Mouse (Mus musculus) fat pad, adult 2 months (tissue): ENCODE results near the gene Tub.

ENCODE experiments used
- DNase-seq: peaks from one replicate; pipeline ENCODE4 v3.0.0-alpha.2; 2011; ENCODE audit warnings: low read depth, low spot score; ENCODE audit errors: extremely low read depth

Tub gene

DNA sequence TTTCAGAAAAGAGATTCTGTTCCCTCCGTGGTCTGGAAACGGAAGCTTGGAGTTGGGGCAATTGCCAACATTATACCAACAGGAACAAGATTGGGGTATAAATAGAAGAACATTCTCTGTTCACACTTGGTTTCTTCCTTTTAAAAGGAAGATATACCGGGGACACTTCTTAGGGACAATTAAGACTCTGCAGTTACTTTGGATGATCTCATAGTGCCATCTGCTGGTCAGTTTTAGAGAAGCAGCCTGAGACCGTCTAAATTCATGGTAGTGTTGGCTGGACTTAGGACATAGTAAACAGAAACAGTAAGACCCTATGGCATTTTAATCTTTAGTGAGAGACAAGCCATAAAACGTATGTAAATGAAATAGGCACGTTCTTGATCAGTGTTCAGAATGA, 78.1 kb downstream of the Tub start:
- DNase-seq = no peak

DNA sequence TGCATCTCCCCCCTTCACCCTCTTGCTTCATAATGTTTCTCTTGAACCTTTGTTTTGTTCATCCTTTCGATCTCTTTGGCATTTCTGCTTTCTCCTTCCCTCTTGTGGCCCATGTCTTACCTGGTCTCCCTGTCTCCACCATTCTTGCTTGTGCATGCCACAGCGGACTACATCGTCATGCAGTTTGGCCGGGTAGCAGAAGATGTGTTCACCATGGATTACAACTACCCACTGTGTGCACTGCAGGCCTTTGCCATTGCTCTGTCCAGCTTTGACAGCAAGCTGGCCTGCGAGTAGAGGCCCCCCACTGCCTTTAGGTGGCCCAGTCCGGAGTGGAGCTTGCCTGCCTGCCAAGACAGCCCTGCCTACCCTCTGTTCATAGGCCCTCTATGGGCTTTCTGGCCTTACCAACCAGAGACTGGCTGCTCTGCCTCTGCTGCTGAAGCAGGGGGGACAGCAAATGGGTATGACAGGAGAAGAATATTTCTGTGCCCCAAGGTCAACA, 79.9 kb downstream of the Tub start:
- DNase-seq = no peak

DNA sequence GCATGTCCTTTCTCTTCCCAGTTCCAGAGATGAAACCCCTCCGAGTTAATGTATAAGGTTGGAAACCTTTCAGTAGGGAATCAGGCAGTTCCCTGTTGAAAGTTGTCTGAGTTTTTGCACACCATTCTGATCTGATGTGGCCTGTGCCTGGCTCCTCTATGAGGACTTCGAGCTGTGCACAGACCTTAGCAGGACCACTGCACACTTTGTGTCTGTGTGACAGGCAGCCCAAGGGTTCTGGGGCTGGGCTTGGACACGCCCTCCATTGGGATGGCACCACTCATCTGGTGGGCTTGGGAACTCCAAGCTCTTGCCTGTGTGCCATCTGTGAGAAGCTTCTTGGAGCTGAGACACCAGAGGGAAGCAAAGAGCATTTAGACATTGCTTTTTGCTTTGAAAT, 81.2 kb downstream of the Tub start:
- DNase-seq = no peak

GRCm38 (mm10) chr7:109032054-109032453, 81.9 kb downstream of the Tub start:
- DNase-seq = no peak

DNA sequence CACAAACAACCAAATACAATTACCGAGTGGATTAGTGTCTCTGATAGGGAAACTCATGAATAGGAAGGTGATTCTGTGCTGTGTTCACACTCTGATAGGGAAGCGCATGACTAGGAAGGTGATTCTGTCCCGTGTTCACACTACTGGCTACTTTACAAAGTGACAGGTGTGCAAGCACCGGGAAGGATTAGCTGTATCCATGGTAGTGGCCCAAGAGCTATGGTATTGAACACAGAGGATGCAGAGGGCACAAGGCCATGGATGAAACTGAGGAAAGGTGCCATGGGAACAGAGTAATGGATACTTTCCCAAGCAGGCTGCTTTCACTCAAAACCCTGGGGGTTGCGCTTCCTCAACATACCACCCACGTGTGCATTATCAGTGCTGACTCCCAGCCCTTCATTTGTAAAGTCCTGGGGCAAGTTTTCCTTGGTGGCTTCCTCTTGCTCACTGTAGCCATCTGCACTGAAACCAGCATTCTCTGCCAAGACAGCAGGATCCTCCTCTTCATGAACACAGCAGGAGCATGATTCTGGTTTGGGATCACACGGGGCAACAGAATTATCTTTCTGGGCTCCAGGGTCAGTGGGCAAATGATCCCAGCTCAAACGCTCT, 88.1 kb downstream of the Tub start:
- DNase-seq = no peak

DNA sequence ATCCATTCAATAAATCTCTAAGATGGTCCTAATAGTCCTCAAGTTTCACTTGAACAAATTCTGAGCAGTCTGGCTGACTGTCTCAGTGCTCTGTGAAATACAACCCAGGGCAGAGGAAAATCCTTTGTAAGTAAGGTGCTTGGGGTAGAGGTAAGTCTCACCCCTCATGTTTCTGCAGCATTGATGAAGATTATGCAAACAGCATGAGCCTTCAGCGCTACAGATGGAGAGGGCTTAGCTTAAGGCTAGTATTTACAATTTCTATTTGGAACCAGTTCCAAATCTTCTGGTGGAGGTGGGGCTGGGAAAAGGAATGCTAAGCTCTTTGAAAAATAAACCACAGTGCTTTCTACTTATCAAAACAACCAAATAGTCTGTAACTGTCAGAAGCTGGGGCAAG, 88.8 kb downstream of the Tub start:
- DNase-seq = no peak

GRCm38 (mm10) chr7:109039445-109039844, 89.3 kb downstream of the Tub start:
- no peak for DNase-seq

DNA sequence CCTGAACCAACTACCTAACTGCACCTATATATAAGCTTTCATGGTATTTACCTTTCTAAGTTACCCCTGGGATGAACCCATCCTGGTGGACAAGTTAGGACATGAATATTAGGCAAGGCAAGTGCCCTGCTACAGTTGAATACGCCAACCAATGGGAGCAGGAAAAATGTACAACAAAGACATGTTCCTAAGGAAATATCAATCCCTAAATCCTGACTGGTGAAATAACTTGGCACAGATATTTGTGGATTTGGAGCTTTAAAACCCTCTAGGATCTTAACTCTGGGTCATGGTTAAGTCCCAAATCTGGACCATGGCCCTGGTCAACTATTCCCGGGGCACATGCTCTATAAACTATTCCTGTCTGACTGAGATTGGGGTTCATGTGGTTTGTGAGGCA, 95.7 kb downstream of the Tub start:
- peak; percentile 97 for DNase-seq

DNA sequence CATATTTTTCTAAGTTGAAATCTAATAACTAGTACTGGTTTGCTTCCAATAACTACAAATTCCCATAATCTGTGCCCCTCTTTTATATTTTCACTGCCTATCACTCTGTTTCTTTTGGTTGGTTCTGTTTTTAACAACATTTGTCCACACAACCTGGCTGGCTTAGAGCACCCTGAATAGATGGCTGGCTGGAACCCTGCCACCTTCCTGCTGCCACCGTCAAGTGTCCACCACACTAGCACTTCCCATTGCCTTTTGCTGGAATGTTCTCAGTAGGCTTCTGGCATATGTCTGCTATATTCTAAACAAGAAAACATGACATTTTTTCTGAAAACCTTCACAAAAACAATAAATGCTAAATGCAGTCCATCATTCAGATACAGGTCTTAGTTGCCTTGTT, 100.7 kb downstream of the Tub start:
- no peak for DNase-seq

DNA sequence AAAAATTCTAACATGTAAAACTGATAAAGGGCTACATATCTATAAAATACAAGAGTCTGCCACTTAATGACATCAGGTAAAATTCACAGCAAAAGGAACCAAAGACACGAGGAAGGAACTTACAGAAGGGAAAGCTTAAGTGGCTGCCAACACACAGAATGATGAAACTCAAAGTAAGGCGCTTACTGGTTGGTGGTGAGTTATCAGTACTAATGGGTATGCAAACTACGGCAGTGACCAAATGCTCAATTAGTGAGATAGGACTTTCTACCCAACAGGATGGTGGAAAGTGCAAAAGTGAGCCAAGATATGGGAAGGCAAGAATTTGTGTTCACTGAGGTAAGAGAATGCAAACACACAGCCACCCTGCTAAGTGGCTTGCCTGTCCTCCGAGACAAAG, 109.4 kb downstream of the Tub start:
- no peak for DNase-seq

DNA sequence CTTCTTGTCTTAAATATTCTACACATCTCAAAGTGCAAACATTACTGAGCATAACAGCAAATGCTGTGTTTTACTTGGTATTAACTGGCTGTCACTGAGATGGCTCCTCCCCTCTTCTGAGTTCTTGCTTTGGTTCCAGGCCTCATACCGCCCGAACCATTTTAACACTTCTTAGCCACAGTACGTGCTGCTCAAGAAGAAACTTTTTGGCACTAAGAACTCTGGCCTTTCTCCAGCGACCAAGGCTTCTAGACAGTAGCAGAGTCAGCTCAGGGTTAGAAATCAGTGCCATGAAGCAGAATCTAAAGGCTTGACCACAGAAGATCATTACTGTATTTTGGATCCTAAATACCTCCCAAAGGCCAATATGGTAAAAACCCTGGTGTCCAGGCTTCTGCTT, 119.5 kb downstream of the Tub start:
- no peak for DNase-seq

- no peak for DNase-seq
Observed at GRCm38 (mm10) chr7:109072326-109072725, 122.2 kb downstream of the Tub start.

DNA sequence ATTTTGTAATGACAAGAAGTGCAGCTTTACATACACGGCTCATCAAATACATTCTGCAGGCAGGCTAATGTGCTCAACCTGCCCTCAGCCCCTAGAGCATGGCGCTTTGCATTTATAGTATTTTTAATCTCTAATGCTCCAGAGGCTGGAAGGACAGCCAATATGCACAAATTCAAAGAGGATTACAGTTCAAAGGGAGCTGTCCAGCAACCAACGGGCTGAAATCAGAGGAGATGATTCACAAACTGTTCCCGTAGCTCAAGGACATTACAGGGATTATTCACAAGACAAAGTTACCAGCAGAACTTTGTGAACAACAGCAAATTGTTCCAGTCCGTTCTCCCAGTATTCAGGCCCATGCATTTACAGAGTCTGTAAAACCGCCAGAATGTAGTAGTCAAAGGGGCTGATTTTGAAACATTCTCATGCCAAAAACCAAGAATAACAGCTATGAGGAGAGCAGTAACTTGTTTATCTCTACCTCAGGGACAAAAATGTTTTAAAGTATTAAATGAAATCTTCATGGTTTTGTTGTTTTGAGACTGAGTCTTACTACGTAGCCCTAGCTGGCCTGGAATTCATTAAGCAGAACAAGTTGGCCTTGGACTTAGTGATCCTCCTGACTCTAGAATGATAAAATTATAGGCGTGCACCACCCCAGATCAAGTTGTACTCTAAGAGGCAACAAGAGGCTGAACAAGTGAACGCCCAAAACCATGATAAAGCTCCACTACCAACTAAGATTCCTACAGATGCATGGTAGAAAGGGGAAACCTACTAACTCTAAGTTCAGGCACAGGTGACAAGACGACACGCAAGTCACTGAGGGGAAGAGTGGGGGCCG, 132.4 kb downstream of the Tub start:
- DNase-seq = peak; percentile 7

- no peak for DNase-seq
Observed at GRCm38 (mm10) chr7:109083113-109083812, 133.1 kb downstream of the Tub start, which contains the start of gene Ric3. TSS of gene Ric3 (minus strand) at chr7:109083331.

- no peak for DNase-seq
Observed at GRCm38 (mm10) chr7:109083813-109084184, 133.7 kb downstream of the Tub start.
